Mouse (Mus musculus) embryo, embryonic 10 days (tissue): ENCODE results near the gene Cbx8.

Experiments used
- DNase-seq: peaks from one replicate; pipeline ENCODE4 v3.0.0-alpha.2; 2015; ENCODE audit warnings: low spot score

Cbx8 gene

GRCm38 (mm10) chr11:119034635-119035034 is 6.1 kb downstream of the Cbx8 start:
- no peak for DNase-seq

- peak; percentile 94 for DNase-seq
These were observed 6.8 kb downstream of the Cbx8 start for GRCm38 (mm10) chr11:119033874-119034558.

- DNase-seq = no peak
These were observed 14.6 kb downstream of the Cbx8 start for GRCm38 (mm10) chr11:119026203-119026602.

GRCm38 (mm10) chr11:119024260-119024659 is 16.5 kb downstream of the Cbx8 start:
- peak; percentile 12 for DNase-seq

GRCm38 (mm10) chr11:119023616-119023980 is 17.2 kb downstream of the Cbx8 start:
- DNase-seq = no peak

- DNase-seq = peak; percentile 89
These were observed 17.7 kb downstream of the Cbx8 start, which contains the start of gene Cbx2 for GRCm38 (mm10) chr11:119022895-119023615. TSS of gene Cbx2 (plus strand) at chr11:119022962.

GRCm38 (mm10) chr11:119022068-119022894 is 18.5 kb downstream of the Cbx8 start:
- peak; percentile 33 for DNase-seq

GRCm38 (mm10) chr11:119021180-119021579 is 19.6 kb downstream of the Cbx8 start:
- DNase-seq = no peak

GRCm38 (mm10) chr11:119017506-119017905 is 23.3 kb downstream of the Cbx8 start:
- DNase-seq = peak; percentile 55

- DNase-seq = no peak
These were observed 26.3 kb downstream of the Cbx8 start for GRCm38 (mm10) chr11:119014455-119014854.

GRCm38 (mm10) chr11:119007461-119008456 is 33.0 kb downstream of the Cbx8 start:
- peak; percentile 57 for DNase-seq

GRCm38 (mm10) chr11:119006462-119006861 is 34.3 kb downstream of the Cbx8 start:
- DNase-seq = no peak

GRCm38 (mm10) chr11:119005547-119006275 is 35.1 kb downstream of the Cbx8 start:
- no peak for DNase-seq

GRCm38 (mm10) chr11:119001493-119002128 is 39.2 kb downstream of the Cbx8 start:
- DNase-seq = no peak

GRCm38 (mm10) chr11:119000877-119001276 is 39.9 kb downstream of the Cbx8 start:
- DNase-seq = no peak

GRCm38 (mm10) chr11:118999361-118999804 is 41.4 kb downstream of the Cbx8 start:
- peak; percentile 79 for DNase-seq

- DNase-seq = peak; percentile 88
These were observed 42.1 kb downstream of the Cbx8 start for GRCm38 (mm10) chr11:118998540-118999265.

- DNase-seq = no peak
These were observed 43.6 kb downstream of the Cbx8 start for GRCm38 (mm10) chr11:118997182-118997581.

- no peak for DNase-seq
These were observed 45.3 kb downstream of the Cbx8 start for GRCm38 (mm10) chr11:118995448-118995847.
